Mouse (Mus musculus) kidney, postnatal 25 days (tissue): ENCODE measurements at regions not wholly inside any gene's neighbourhood (a gene's known extent, or its start where the extent isn't known, plus 50 kb on each side); places are given as distances from the start of the nearest gene placed in this dataset.

Experiments
- DNase-seq, 2 experiments: peaks; one replicate each; pipeline ENCODE4 v3.0.0; 2021; ENCODE audit warnings: mixed read lengths in 2 of 2

DNA sequence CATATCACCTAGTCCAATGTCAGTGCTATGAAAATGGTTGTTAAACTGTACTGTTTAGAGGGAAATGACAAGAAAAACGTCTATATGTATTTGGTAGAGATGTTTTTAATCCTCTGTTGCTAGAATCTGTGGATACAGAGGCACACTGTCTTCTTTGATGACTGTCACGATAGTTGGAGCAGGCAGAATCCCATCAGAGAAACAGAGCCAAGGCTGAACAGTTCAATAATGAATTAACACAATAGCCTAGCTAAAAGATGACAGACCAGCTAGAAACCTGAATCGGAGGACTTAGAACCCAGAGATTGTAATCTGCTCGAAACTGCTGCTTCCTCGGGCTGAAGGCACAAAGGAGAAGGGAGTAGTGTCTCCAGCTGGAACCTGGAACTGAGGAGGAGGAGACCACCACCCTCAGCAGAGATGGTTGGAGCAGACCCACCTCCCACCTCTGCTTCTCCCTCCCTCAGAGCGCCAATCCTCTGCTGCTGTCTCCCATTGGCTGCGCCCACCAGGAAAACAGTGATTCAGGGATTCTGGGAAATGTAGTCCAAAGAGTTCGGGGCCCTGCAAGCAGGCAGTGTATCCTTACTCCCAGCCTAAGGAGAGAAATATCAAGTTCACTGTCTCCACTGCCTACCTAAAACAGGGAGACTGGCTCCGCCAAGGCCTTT is 98.2 kb upstream of the Mgme1 start:
- DNase-seq, result peak; percentile 67 to 80

DNA sequence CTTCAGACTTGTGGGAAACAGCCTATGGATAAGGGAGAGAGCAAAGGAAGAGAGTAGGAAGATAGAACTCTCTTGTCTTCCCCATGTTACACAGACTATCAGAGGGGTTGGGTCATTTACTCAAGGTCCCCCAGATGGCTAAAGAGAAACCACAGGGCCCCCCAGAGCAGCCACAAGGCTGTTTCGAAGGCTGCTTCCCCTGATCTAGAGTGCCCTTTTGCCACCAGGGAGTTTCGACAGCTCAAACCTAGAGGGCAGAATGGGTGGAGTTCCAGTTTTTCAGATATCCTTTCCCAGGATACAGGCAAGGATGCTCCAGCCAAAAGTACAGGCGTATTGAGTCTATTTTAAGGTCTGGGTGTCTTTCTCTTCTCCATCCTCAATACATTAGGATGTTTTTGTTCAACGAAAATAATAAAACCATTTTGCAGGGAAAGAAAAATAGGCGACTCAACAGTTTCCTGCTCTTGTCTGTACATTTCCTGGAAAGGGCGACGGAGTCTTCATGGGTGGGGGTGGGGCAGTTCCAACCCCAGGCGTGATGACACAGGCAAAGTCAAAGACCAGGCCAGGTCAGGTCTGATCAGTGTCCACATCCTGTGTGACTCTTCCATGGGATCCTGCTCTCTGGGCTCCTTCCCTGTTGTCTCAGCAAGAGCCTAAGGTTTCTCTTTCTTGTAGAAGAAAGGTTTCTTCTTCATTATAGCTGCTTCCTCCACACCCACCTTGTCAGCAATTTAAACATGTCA is 96.9 kb upstream of the Mgme1 start:
- DNase-seq, result no peak

DNA sequence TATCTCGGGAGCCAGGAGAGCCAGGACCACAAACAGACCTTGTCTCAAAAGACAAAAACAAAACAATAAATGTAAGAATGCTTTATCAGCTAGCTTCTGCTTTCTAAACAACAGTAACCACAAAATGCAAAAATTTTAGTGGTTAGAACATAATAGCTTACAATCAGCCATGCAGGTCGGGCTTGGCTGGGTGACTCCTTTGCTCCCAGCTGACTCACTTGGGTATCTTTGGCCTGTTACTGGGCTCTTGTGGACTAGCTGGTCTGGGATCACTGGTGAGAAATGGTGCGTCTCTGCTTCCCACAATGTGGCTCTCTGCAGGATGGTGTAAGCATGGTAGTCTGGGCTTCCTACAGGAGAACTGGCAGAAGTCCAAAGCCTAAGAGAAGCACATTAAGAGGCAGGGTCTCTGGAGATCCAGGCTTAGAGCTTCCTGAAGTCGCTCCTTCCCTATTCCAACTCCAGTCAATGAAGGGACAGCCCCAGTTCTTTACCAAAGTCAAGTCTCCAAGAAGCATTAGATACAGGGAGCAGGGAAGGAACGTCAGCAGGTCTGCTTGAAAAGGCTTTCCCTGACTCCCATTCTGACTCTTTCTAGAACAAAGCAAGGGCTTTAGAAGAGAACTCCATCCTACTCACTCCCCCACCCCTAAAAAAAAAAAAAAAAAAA is 96.0 kb upstream of the Mgme1 start:
- no peak for DNase-seq

DNA sequence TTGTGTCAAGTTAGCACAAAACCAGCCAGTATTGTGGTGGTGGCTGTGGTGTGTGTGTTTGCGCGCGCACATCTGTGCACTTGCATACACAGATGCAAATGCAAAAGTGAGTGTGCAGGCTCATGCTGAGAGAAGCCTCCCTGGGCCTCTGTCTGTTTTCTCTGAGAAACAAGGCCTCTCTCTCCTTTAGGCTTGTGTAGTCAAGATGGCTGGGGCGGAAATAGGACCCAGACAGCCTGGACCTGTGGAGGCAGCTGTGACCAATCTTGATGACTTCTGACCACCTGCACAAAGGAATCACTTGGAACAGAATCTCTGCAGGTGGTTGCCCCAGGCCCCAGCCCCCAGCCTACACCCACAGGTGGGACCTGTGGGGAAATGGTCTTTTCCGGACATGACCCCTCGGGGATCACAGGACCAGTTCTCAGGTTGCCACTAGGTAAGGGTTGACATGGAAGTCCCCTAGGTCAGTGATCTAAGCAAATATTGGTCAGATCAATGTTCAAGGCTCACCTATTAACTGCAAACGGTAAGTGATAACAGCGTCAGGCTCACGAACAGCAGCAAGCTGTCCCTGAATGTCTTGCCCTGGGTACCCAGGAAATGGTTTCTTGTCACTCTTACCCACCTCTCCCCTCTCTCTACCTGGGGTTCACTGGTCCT is 93.8 kb upstream of the Mgme1 start:
- DNase-seq, result no peak

DNA sequence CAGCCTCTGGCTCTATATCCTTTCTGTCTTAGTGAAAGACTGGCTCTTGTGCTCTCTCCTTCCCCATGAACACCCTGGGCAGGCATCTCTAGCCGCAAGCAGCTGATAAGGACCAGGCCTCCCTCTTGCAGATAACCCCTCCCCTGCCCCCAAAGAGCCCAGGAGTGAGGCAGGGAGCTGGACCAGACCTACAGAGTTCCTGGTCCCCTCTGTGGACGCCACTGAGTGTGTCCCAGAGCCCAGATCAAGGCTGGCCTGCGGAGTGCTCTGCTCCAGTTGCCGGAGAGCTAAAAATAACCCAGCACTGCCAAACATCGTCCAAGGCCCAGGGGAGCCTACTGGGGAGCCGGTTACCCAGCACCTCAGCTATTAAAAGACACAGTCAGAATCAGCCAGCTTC is 93.2 kb upstream of the Mgme1 start:
- no peak for DNase-seq

DNA sequence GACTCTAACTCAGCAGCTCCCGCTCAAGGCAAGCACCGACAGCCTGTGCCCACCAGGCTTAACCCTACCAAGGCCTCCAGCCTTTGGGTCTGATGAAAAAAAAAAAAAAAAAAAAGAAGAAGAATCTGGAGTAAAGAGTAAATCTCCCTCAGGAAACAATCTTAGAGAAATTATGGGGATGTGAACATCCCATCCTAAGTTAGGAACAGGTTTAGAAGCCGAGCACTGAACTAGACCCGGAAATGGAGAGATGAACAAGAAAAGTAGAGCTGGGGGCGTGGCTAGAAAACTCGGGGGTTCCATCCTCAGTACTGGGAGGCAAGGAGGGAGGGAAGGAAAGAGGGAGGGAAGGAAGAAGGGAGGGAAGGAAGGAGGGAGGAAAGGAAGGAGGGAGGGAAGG is 92.5 kb upstream of the Mgme1 start:
- DNase-seq, result no peak

DNA sequence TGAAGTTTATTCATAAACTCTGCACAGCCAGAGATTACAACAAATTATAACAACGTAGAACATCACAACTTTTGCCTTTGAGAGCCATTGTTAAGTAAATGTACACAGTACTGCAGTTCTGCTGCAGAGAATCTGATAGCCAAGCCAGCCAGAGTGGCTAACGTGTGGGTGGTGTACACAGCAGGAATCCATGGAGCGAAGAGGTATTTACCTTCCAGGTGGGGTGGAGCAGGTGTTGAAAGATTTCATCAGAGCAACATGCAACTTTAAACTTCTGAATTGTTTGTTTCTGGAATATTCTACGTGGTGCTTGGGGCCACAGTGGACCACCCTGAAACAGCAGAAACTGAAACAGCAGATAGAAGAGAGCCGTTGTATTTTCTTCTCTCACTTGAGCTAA is 88.4 kb upstream of the Mgme1 start:
- no peak for DNase-seq

DNA sequence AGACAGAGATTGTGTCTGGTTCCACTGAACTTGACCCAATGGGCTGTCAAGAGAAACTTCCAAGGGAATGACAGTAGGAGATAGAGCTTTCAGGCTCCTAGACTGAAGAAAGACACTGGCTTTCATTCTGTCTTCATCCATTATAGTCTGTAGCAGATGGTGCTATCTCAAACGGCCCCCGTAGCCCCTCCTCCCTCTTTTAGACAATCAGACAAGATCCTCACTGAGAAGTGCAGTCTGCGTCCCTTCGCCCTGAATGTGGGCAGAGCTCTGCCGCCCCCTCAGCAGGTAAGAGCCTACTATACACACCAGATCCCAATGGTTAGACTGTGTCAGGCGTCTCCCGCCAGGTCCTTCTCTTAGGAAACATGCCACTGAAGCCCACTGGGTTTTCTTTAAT is 87.9 kb upstream of the Mgme1 start:
- no peak for DNase-seq

DNA sequence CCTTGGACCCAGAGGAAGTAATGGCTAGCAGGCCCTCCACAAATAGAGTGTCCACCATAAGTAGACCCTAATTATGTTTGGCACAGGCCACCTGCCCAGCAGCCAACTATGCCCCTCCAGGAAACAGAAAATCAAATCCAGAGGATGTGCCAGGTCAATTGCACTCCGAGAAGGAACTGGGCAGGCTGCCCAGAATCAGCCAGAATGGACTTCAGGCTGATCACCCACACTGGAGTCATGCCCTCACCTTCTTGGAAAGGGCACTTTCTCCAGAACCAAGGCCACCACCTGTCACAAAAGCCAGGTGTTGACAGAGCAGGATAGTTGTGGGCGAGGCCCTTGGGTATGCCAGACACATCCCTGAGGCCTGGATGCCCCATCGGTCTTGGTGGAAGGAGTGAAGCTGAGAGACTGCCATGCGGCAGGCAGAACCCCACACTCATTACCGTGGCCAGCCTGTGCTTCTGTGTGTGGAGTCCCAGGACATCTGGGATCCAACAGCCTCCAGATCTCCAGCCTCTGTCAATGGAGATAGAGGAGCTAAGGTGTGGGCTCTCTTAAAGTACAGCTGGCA is 87.0 kb upstream of the Mgme1 start:
- peak; percentile 91 to 92 for DNase-seq

DNA sequence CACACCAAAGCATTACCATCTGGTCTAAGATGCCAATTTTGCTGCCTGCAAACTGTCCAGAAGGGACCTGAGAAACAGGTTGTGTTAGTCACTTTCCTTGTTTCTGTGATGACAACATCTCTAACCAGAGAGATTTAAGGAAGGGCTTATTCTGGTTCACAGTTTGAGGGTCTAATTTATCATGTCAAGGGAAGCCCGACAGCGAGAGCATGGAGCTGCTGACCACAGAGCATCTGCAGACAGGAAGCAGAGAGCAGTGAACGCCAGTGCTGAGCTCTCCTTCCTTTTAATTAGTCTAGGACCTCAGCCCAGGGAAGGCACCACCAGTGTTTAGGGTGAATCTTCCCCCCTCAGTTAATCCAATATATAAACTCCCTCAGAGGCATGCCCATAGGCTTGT is 85.3 kb upstream of the Mgme1 start:
- DNase-seq, result no peak

DNA sequence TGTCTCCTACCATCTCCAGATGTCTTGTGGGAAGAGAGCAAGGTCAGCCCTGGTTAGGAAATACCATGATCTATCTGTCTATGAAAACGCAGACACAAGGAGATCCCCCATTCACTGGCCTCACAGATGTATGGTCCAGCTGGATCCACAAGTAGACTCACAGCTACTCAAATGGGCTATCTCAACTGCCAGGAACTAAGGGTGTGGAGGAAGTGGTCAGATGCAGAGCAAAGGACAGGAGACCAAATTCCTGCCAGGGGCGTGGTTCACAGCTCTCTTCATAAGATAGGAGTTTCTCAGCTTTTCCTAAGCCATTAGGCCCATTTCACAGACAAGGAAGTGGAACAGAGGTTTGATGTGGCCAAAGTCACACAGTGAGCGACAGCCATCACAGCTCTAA is 84.0 kb upstream of the Mgme1 start:
- DNase-seq, result no peak

DNA sequence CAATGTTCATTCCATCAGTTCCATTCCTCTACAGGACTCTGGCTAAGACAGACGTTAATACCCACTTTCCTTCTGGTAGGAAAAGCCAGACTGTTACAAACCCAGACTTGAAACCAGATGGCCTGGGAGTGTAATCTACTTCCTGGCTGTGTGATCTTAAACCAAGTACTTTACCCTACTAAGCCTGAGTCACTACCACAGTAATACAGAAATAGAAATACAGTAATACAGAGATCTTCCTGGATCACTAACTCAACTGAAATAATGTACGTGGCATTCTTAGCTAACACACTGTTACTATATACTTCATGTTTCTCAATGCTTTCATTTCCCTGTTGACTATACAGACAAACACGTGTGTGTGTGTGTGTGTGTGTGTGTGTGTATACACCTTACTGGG is 82.4 kb upstream of the Mgme1 start:
- DNase-seq, result no peak

DNA sequence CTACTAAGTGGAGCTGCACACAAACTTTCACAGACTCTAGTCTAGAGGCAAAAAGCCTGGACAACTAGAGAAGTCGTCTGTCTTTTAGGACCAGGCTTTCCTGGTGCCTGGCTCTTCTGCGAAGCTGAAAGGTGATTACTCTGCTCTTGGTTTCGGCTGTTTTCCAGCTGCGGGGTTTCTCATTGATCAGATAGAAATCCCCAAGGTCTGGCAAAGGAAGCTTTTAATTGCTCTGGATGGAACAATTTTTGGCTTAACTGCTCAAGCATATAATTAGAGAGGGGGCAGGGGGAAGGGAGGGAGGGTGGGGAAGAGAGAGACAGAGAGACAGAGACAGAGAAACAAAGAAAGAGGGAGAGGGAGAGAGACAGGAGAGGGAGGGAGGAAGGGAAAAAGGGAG is 82.0 kb upstream of the Mgme1 start:
- no peak for DNase-seq

DNA sequence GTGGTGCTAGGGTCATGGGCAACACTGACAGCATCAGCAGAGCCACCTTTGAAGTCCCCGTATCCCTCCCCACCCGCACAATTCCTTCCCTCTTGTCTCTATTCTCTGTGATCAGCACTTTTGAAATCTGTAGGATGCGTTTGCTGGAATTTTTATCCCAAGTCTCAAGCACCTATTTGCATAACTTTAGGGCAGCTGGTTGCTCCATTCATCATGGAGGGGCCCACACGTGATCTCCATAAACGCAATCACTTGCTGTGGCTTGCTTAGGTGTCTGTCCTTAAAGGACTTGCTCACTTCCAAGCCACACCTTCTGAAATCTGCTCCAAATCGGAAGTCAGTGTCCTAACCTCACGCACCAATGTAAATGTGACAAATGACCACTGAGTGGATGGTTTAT is 80.7 kb upstream of the Mgme1 start:
- no peak for DNase-seq

DNA sequence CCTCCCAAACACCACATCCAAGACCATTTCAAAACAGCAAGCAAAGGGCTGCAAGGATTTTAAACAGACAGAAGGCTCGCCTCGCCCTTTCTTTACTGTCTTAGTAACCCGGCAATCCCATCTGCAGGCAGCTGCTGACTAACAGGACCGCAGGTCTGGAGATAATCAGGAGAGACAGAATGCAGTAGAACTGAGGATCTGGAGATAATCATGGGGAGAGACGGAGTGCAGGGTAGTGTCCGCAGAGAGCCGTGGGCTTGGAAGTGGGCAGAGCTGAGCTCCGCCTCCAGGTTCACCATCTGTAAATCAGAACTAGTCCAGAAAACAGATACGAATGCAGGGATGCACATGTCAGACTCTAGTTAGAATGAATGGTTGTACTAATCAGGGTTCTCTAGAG is 79.4 kb upstream of the Mgme1 start:
- DNase-seq, result no peak

DNA sequence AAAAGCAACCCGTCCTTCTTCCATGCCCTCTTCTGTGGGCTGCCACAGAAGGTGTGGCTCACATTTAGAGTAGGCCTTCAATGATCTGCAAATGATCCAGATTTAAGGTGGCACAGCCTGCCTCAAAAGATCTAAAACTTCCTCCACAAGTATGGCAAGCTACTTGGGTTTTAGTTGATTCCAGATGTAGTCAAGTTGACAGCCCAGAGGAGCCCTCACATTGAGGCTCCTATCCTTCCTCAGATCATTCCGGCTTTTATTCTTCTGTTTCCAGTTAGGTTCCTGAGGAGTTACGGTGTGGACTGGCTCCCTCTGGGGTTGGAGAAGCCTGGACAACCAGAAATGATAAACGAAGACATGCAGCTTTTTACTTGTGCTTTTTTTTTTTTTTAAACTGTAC is 78.8 kb upstream of the Mgme1 start:
- no peak for DNase-seq

DNA sequence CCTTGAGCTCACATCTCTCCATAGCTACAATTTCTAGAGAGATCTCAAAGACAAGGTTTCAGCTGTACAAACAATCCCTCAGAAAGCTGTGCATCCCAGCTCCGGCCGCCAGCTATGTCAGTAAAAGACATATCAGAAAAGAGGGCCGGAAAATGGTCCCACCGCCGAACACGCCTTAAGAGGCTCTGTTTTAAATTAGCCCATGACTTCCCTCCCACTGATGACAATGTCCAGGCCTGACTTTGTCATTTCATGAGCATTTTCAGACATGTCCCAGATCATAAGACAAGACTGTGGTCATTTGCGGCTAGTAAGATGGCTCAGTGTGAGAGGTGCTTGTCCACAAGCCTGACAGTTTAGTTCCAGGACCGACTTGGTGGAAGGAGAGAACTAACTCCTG is 78.0 kb upstream of the Mgme1 start:
- no peak for DNase-seq

DNA sequence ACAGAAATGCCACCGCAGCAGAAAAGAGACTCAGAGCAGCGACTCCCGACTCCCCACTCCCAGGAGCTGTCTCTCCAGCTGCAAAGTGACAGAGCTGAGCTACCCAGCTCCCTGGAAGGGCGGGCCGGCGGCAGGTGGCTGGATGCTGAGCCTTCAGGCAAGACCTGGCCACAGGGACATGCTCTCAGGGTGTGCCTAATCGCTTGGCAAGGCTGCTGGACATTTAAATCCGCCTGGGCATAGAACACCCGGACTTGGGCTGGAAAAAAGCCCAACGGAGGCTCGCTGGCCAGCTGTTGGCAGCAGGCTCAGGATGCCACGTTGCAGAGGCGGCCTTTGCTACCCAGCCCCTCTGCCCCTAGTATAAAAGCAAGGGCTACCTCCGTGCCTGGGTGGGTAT is 74.6 kb upstream of the Mgme1 start:
- DNase-seq, result peak; percentile 54 to 74

DNA sequence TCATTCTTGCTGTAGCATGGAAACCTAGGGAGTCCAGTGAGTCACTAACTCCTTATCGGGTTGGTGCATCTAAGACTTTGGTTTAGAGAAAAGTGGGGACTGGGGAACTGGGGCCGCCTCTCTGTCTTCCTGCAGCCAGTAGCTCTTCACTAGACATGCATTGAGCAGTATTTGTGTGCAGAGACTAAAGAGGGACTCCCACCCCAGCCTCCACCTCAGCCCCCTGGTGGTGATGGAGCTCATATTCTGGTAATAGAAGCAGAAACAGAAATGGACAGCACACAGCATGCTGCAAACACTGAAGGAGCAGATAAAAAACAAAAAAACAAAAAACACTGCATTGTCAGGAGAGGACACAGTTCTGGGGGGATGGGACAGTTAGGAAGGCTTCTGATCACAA is 73.3 kb upstream of the Mgme1 start:
- DNase-seq, result peak in 1 of 2 experiments; percentile 41

DNA sequence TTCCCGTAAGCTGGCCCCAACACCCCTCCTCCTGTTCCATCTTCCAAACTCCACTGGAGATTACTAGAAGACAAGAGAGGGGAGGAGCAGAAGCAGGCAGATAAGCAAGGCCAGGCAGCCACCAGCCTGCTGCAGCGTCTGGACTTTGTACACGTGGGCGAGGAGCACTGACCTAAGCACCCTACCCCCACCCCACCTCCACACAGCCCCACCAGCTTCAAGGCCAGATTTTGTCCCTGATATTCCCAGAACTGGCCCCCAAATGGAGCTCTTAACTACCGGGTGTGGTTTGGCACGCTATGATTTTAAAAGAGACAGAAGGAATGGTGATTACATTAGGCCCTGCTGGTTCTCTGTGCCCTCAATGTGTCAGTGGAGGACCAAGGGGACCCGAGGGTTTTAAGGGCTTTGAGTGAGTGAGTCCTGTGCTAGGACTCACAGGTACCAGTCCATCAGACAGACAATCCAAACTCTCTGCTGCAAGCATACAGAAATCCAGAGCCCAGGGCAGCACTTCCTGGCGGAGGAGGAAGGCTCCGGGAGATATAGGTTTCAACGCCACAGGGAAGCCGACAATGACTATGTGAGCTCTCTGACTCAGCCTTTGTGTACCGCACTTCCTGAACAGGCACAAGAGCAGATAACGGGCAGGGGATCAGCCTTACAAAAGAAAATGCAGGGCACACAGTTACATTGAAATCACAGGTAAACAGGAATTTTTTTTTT is 72.0 kb upstream of the Mgme1 start:
- peak; percentile 41 to 56 for DNase-seq
